Mouse (Mus musculus): ENCODE data around the gene Dffb. TPM values are rescaled to one million over a fixed set of nuclear protein-coding genes. Genes with fewer than 3 reads are reported as not detected.

The Dffb gene
- polyA plus RNA-seq (2016; fragmentation: Nextera tagmentation; extraction: Ambion mirVana): 14.8 TPM in 2 replicates

DNA sequence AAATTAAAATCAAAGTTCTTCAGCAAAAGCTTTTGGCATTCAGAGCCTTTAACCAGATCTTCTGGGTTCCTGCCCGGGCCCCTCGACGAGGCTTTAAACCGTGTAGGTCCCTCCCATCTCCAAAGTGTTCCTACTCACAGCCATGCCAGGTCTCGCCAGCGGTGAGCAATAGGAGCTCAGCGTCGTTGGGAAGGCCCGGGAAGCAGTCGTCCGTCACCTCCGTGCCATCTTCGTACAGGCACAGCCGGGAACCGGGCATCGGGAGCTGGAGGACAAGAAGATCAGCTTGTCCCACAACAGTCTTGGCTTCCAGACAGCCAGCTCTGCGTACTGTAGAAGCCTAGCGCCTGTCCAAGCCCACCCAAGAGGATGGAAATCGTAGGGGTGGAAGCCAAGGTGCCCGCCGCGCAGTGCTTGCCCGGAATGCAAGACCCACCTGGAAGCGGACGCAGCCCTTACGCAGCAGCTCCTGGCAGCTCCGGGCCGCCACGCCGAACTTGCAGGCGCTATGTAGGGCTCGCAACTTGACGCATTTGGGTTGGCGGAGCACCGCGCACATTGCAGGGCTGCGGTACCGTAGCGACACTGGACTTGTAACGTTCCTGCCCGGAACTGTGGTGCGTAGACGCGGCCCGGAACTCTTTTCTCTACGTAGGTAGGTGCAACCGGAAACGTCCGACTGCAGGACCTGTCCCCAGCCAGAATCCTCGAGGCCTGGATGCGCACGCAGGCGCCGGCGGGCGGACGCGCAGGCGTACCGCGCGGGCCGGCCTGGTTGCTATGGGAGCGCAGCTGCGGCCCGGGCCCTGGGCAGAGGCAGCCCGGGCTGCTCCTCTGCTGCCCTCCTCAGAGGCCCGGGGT, at the start of gene Dffb, which contains the start of gene Cep104:
Dffb (minus strand) TSS at position 696 of the 861 bp plus-strand sequence.
Cep104 (plus strand) TSS at position 764 of the 861 bp plus-strand sequence.
- Histone ChIP-seq H3K4me3 (peak within 1 kb of the TSS; percentile 85), H3K9me3 (replicated peaks) (no peaks in the 10 kb centered on the region), H3K27ac (peak within 1 kb of the TSS; percentile 87), H3K4me1 (peaks cover 27% of the 10 kb centered on the region), H3K27me3 (ENCODE audit: low read depth, poor library complexity, severe bottlenecking) (no peaks in the 10 kb centered on the region), H3K36me3 (peaks cover 38% of the 10 kb centered on the region)
- DNase-seq (ENCODE audit: low spot score): peak; percentile 95
- 2% methylated on average over 68 of the region's 68 CpGs for WGBS

GRCm38 (mm10) chr4:154023754-154024601, 49.1 kb upstream of the Dffb start:
- H3K27me3 ChIP-seq (ENCODE audit: low read depth, poor library complexity, severe bottlenecking): peaks cover 52% of the 10 kb centered on the region
- no peak overlapping the region; the same call in 1 of the 2 replicates for H3K4me3 ChIP-seq
- WGBS: 22% methylated on average over 8 of the region's 8 CpGs
- no peaks in the 10 kb centered on the region for H3K9me3 ChIP-seq (replicated peaks)
- H3K4me1 ChIP-seq: peaks cover 23% of the 10 kb centered on the region
- no peak for DNase-seq (ENCODE audit: low spot score)
- peaks cover 39% of the 10 kb centered on the region for H3K36me3 ChIP-seq
- H3K27ac ChIP-seq: no peak overlapping the region

- H3K4me3 ChIP-seq: no peak overlapping the region
Measured at GRCm38 (mm10) chr4:154022844-154023243, 47.9 kb upstream of the Dffb start.

GRCm38 (mm10) chr4:154022407-154022806, 47.5 kb upstream of the Dffb start:
- no peak overlapping the region for H3K27ac ChIP-seq

More at GRCm38 (mm10) chr4:154022844-154023243, 47.9 kb upstream of the Dffb start:
- Histone ChIP-seq H3K36me3 (peaks cover 50% of the 10 kb centered on the region), H3K4me1 (peaks cover 23% of the 10 kb centered on the region), H3K27me3 (ENCODE audit: low read depth, poor library complexity, severe bottlenecking) (peaks cover 48% of the 10 kb centered on the region), H3K27ac (no peak overlapping the region), H3K9me3 (replicated peaks) (no peaks in the 10 kb centered on the region)
- DNase-seq (ENCODE audit: low spot score): no peak
- WGBS: 50% methylated on average over 4 of the region's 4 CpGs

GRCm38 (mm10) chr4:154021432-154021831, 46.5 kb upstream of the Dffb start:
- Histone ChIP-seq H3K36me3 (peaks cover 64% of the 10 kb centered on the region), H3K9me3 (replicated peaks) (no peaks in the 10 kb centered on the region), H3K4me3 (no peak overlapping the region), H3K4me1 (peaks cover 21% of the 10 kb centered on the region), H3K27ac (no peak overlapping the region), H3K27me3 (ENCODE audit: low read depth, poor library complexity, severe bottlenecking) (peaks cover 34% of the 10 kb centered on the region)
- WGBS: 91% methylated on average over 9 of the region's 9 CpGs
- DNase-seq (ENCODE audit: low spot score): no peak

More at GRCm38 (mm10) chr4:154022407-154022806, 47.5 kb upstream of the Dffb start:
- H3K27me3 ChIP-seq (ENCODE audit: low read depth, poor library complexity, severe bottlenecking): peaks cover 44% of the 10 kb centered on the region
- peaks cover 23% of the 10 kb centered on the region for H3K4me1 ChIP-seq
- H3K36me3 ChIP-seq: peaks cover 54% of the 10 kb centered on the region
- DNase-seq (ENCODE audit: low spot score): no peak
- no peak overlapping the region for H3K4me3 ChIP-seq
- no peaks in the 10 kb centered on the region for H3K9me3 ChIP-seq (replicated peaks)
- 81% methylated on average over 4 of the region's 4 CpGs for WGBS

- no peaks in the 10 kb centered on the region for H3K9me3 ChIP-seq (replicated peaks)
- H3K27me3 ChIP-seq (ENCODE audit: low read depth, poor library complexity, severe bottlenecking): peaks cover 16% of the 10 kb centered on the region
- peak; percentile 46 for DNase-seq (ENCODE audit: low spot score)
- 77% methylated on average over 7 of the region's 7 CpGs for WGBS
- H3K36me3 ChIP-seq: peaks cover 83% of the 10 kb centered on the region
- H3K4me3 ChIP-seq: no peak overlapping the region
- H3K27ac ChIP-seq: no peak overlapping the region
- peaks cover 8% of the 10 kb centered on the region; the same call in 1 of the 2 replicates for H3K4me1 ChIP-seq
Measured at GRCm38 (mm10) chr4:154019571-154019970, 44.6 kb upstream of the Dffb start.

DNA sequence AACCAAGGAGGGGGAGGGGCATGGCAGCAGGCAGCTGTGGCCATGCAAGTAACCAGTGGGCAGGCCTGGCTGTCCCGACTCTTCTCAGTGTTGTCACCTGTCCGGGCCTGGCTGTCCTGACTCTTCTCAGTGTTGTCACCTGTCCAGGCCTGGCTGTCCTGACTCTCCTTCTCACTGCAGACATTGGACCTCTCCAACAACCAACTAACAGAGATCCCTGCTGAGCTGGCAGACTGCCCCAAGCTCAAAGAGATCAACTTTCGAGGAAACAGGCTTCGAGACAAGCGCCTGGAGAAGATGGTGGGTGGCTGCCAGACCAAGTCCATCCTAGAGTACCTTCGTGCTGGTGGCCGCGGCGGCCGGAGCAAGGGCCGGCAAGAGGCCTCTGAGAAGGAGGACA, 40.5 kb upstream of the Dffb start:
- Histone ChIP-seq H3K27me3 (ENCODE audit: low read depth, poor library complexity, severe bottlenecking) (no peaks in the 10 kb centered on the region), H3K9me3 (replicated peaks) (no peaks in the 10 kb centered on the region), H3K4me3 (no peak overlapping the region), H3K4me1 (peaks cover 22% of the 10 kb centered on the region), H3K36me3 (peaks cover 72% of the 10 kb centered on the region), H3K27ac (no peak overlapping the region)
- 92% methylated on average over 11 of the region's 11 CpGs for WGBS
- DNase-seq (ENCODE audit: low spot score): no peak

DNA sequence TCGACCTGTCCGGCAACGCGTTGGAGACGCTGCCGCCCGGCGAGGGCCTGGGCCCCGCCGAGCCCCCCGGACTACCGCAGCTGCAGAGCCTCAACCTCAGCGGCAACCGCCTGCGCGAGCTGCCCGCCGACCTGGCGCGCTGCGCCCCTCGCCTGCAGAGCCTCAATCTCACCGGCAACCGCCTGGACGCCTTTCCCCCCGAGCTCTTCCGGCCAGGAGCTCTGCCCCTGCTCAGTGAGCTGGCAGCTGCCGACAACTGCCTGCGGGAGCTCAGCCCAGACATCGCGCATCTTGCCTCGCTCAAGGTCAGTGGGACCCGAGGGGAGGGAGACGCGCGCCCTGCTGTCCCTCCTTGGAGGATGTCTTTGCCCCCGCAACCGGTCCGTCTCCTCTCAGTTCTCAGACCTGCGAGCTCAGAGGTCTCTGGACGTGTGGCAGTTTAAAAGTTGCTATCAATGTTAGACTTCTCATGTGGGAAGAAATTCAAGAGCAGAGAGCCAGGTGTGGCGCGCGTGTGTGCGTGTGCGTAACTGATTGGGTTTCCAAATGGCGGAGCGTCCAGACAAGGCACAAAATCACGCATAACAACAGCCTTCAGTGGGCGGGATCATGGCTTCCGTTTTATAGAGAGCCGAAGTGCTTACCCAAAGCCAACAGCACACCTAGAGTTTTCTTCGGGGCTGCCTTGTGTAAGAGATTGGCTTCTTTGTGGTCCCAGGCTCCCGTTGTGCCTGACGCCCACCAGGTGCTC, 37.4 kb upstream of the Dffb start:
- Histone ChIP-seq H3K4me3 (peak overlapping the region; percentile 100), H3K27ac (peak overlapping the region; percentile 92), H3K4me1 (peaks cover 22% of the 10 kb centered on the region), H3K9me3 (replicated peaks) (no peaks in the 10 kb centered on the region), H3K36me3 (peaks cover 40% of the 10 kb centered on the region), H3K27me3 (ENCODE audit: low read depth, poor library complexity, severe bottlenecking) (no peaks in the 10 kb centered on the region)
- peak; percentile 53 for DNase-seq (ENCODE audit: low spot score)
- WGBS: 3% methylated on average over 55 of the region's 55 CpGs

DNA sequence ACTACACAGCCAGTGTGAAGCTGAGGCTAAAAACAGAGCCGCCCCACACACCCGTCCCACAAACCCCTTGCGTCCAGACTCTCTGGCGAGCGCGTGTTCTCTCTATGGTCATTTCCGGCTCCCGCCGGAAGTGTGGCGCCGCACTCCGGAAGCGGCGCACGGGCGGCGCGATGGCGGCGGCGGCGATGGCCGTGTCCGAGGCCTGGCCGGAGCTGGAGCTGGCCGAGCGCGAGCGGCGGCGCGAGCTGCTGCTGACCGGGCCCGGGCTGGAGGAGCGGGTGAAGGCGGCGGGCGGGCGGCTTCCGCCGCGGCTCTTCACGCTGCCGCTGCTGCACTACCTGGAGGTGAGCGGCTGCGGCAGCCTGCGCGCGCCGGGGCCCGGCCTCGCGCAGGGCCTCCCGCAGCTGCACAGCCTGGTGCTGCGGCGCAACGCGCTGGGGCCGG, 36.7 kb upstream of the Dffb start, which contains the start of gene Lrrc47:
Lrrc47 (plus strand) TSS at position 86 of the 444 bp plus-strand sequence.
- Histone ChIP-seq H3K27ac (peak within 1 kb of the TSS; percentile 92), H3K4me3 (peak within 1 kb of the TSS; percentile 100), H3K9me3 (replicated peaks) (no peaks in the 10 kb centered on the region), H3K4me1 (peaks cover 22% of the 10 kb centered on the region), H3K36me3 (peaks cover 40% of the 10 kb centered on the region), H3K27me3 (ENCODE audit: low read depth, poor library complexity, severe bottlenecking) (no peaks in the 10 kb centered on the region)
- WGBS: 2% methylated on average over 59 of the region's 59 CpGs
- peak; percentile 89 for DNase-seq (ENCODE audit: low spot score)

DNA sequence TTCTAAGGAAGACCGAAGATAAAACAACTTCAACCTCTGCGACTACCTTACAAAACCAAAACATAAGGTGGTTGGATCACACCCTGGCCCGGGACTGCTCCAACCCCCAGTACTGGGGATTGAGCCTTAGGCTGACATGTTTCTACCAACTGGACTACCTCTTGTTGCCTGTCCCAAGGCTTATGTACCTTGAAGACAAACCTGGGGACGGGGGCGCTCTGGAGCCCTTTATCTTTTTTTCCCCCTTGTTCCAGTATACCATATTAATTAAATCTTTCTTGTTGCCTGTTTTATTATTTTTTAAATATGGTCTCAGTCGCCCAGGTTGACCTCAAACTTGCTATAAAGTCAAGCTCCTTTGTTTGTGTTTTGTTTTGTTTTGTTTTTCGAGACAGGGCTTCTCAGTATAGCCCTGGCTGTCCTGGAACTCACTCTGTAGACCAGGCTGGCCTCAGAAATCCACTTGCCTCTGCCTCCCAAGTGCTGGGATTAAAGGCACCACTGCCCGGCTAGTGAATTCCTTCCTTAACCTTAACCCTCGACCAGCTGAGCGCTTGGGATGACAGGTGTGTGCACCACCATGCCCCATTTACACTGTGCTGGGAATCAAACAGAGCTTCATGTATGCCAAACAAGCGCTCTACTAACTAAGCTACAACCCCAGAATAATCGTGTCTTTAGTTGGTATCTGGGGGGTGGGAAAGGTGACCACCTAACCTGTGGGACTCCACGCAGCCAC, 36.1 kb upstream of the Dffb start:
- 29% methylated on average over 13 of the region's 13 CpGs for WGBS
- H3K27ac ChIP-seq: peak overlapping the region; percentile 92

DNA sequence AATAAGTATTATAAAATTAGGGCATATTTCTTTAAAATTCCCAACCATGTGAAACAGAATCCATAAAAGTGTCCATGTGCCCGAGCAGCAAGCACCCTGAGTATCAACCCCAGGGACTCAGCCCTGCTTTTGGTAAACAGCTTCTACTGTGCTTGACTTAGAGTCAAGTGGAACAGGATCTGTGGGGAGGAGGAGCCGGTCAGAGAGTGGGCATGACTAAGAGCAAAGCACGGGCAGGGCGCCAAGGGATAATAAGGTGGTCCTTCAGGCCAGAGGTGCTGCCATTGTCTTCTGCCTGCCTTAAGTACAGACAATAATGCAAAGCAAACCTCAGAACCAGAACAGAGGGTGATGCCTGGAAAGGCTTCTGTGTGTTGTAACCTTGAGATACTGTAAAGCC, 32.8 kb upstream of the Dffb start:
- DNase-seq (ENCODE audit: low spot score): no peak
- Histone ChIP-seq H3K27me3 (ENCODE audit: low read depth, poor library complexity, severe bottlenecking) (no peaks in the 10 kb centered on the region), H3K4me3 (no peak overlapping the region), H3K4me1 (peaks cover 10% of the 10 kb centered on the region), H3K27ac (no peak overlapping the region), H3K9me3 (replicated peaks) (no peaks in the 10 kb centered on the region), H3K36me3 (peaks cover 45% of the 10 kb centered on the region)
- WGBS: 89% methylated on average over 4 of the region's 4 CpGs

More for the DNA sequence above, 36.1 kb upstream of the Dffb start:
- H3K27me3 ChIP-seq (ENCODE audit: low read depth, poor library complexity, severe bottlenecking): no peaks in the 10 kb centered on the region
- no peak for DNase-seq (ENCODE audit: low spot score)
- H3K9me3 ChIP-seq (replicated peaks): no peaks in the 10 kb centered on the region
- peaks cover 22% of the 10 kb centered on the region for H3K4me1 ChIP-seq
- H3K4me3 ChIP-seq: peak overlapping the region; percentile 100
- H3K36me3 ChIP-seq: peaks cover 40% of the 10 kb centered on the region
